Mouse (Mus musculus) hindbrain, embryonic 13.5 days (tissue): ENCODE results near the gene Sel1l3. TPM values are rescaled to one million over a fixed set of nuclear protein-coding genes. Genes with fewer than 3 reads are reported as not detected.

Experiments
- ATAC-seq: fragments of 200-750 bp; cut with Nextera tagmentation; 2 replicates; pipeline ENCODE4 v1.8.0; 2017; ENCODE audit warnings: moderate TSS enrichment; ENCODE audit not compliant: low FRiP score
- H3K27ac ChIP-seq: fragments of 300-500 bp; sonication (generic); 2 replicates; pipeline ENCODE4 v1.5.1; 2015; ENCODE audit warnings: inconsistent platforms, mild to moderate bottlenecking, moderate library complexity
- H3K27me3 ChIP-seq: fragments of 300-500 bp; sonication (generic); 2 replicates; pipeline ENCODE4 v1.6.1; 2015; ENCODE audit warnings: mild to moderate bottlenecking, inconsistent platforms
- H3K36me3 ChIP-seq: fragments of 300-500 bp; sonication (generic); 2 replicates; pipeline ENCODE4 v1.6.1; 2015; ENCODE audit warnings: mild to moderate bottlenecking, inconsistent platforms
- H3K4me1 ChIP-seq: fragments of 300-500 bp; sonication (generic); replicated peaks from 2 replicates; pipeline ENCODE4 v1.6.1; 2015; ENCODE audit warnings: inconsistent platforms
- H3K4me2 ChIP-seq: fragments of 300-500 bp; sonication (generic); 2 replicates; pipeline ENCODE4 v1.6.1; 2015; ENCODE audit warnings: inconsistent platforms, mild to moderate bottlenecking, moderate library complexity
- H3K4me3 ChIP-seq: fragments of 300-500 bp; sonication (generic); 2 replicates; pipeline ENCODE4 v1.5.1; 2015; ENCODE audit warnings: mild to moderate bottlenecking, inconsistent platforms
- H3K9ac ChIP-seq: fragments of 300-500 bp; sonication (generic); 2 replicates; pipeline ENCODE4 v1.6.1; 2015; ENCODE audit warnings: mild to moderate bottlenecking, inconsistent platforms
- H3K9me3 ChIP-seq: fragments of 300-500 bp; sonication (generic); 2 replicates; pipeline ENCODE4 v1.6.1; 2016; ENCODE audit warnings: inconsistent platforms
- WGBS: fragments of 180-500 bp; shearing (Covaris S2); methylation state at CpG from one replicate; pipeline ENCODE4 v1.1.7; 2015; 5-methylcytosine and 5-hydroxymethylcytosine counted together
- polyA plus RNA-seq: library from polyadenylated mRNA; unstranded; fragments of >200 nt; fragmentation: Nextera tagmentation; extraction: Ambion mirVana; gene quantifications from 2 replicates; pipeline ENCODE4 v1.2.1, GENCODE M21; 2015

Sel1l3 gene
- polyA plus RNA-seq, 1 experiment from 2014 or later: 5.2 TPM

DNA sequence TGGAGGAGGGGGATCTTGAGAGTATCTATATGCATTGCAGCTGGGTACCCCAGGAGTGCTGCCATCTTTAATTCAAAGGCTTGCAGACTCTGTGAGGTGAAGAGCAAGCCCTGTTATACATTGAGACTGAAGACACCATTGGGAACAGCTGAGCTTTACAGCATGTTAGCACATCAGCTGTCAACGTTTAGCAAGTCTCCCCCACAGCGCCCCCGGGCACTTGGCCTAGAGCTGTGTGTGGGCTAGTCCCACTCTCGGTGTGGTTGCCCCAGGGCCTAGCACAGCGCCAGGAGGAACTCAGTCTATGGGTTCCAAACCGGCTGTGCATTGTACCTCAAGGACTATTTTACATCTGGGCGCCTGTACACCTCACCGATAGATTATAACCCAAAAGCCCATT lies 51.3 kb downstream of the Sel1l3 start:
- Histone ChIP-seq H3K27ac (no peak overlapping the region), H3K9me3 (no peaks in the 10 kb centered on the region), H3K4me3 (no peak overlapping the region), H3K4me2 (no peak overlapping the region), H3K9ac (no peak overlapping the region), H3K36me3 (peaks cover 10% of the 10 kb centered on the region; the same call in 1 of the 2 replicates), H3K27me3 (no peaks in the 10 kb centered on the region), H3K4me1 (no peaks in the 10 kb centered on the region)
- 89% methylated on average over 8 of the region's 8 CpGs for WGBS
- ATAC-seq: no peak

DNA sequence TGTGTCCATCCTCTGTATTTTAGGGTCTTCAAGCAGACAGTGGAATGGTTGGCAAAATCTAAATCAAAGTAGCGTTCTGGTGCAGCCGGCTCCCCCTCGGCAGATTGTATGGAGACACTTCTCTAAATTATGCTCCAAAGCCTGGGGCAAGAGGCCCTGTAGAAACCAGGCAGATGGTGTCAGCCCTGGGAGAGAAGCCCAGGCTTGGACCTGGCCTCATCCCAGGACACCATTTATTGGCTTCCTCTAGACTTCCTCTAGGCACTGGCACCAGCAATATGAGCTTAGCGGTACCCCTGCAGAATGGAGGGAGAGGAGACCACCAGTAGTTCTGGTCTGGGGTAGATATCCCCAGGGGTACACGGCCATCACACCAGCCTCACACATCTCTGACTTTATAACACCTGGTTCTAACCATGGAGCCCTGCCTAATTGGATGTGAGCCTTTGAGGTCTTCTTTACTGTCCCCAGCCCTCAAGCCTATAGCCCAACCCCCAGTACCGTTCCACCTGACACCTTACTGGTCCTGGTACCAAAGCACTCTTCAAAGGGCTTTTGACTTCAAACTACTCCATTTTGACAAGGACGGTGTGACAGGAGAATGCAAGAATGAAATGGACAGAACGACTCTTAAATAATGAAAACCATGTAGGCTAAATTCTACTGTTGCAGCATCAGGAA lies 52.1 kb downstream of the Sel1l3 start:
- no peak overlapping the region for H3K4me2 ChIP-seq
- ATAC-seq: no peak
- H3K9ac ChIP-seq: no peak overlapping the region
- 87% methylated on average over 8 of the region's 8 CpGs for WGBS
- no peaks in the 10 kb centered on the region for H3K4me1 ChIP-seq
- H3K9me3 ChIP-seq: no peaks in the 10 kb centered on the region
- no peak overlapping the region for H3K4me3 ChIP-seq
- no peaks in the 10 kb centered on the region for H3K27me3 ChIP-seq
- no peak overlapping the region for H3K27ac ChIP-seq
- H3K36me3 ChIP-seq: peaks cover 8% of the 10 kb centered on the region; the same call in 1 of the 2 replicates

DNA sequence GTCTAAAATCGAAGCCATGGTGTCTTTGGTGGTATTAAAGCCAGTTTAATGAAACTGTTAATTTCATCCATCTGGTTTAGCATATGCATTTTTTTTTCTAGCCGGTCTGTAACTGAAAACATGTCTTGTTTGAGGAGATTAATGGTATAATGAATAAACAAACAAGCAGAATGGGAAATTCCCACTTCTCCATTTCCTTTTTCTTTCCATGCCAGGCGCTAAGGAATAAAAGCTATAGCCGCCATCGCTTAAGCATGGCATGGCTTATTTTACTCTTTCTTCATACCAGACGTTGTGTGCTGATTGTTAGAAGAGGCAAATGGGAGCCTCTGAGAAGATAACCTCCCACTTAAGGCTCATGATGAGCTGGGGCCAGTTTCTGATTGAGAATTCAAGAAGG lies 53.5 kb downstream of the Sel1l3 start:
- H3K4me2 ChIP-seq: no peak overlapping the region
- H3K36me3 ChIP-seq: peaks cover 5% of the 10 kb centered on the region; the same call in 1 of the 2 replicates
- no peak for ATAC-seq
- no peaks in the 10 kb centered on the region for H3K27me3 ChIP-seq
- no peaks in the 10 kb centered on the region for H3K4me1 ChIP-seq
- no peaks in the 10 kb centered on the region for H3K9me3 ChIP-seq
- no peak overlapping the region for H3K9ac ChIP-seq
- no peak overlapping the region for H3K4me3 ChIP-seq
- H3K27ac ChIP-seq: no peak overlapping the region
- WGBS: 85% methylated on average over 6 of the region's 6 CpGs

DNA sequence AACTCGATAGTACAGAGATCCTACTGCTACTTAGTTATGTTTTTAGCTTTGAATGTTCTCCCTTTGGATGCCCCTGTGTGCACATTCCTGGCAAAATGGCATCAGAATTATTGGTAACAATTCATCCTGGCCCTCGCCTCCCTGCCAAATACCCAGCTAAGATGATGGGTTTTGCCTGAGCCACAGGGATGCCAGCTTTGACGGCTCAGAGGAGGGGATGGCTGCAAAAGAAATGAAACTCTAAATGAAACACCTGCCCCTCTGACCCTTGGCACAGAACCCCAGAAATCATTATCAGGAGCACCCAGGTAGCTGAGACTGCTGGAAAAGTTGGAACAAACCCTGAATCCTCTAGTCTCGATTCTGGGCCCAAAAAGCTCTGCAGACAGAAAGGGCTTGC lies 54.1 kb downstream of the Sel1l3 start:
- no peaks in the 10 kb centered on the region for H3K9me3 ChIP-seq
- H3K27ac ChIP-seq: no peak overlapping the region
- no peak overlapping the region for H3K4me2 ChIP-seq
- H3K4me3 ChIP-seq: no peak overlapping the region
- WGBS: 76% methylated on average over 4 of the region's 4 CpGs
- H3K9ac ChIP-seq: no peak overlapping the region
- H3K27me3 ChIP-seq: no peaks in the 10 kb centered on the region
- no peaks in the 10 kb centered on the region for H3K36me3 ChIP-seq
- ATAC-seq: no peak
- no peaks in the 10 kb centered on the region for H3K4me1 ChIP-seq

DNA sequence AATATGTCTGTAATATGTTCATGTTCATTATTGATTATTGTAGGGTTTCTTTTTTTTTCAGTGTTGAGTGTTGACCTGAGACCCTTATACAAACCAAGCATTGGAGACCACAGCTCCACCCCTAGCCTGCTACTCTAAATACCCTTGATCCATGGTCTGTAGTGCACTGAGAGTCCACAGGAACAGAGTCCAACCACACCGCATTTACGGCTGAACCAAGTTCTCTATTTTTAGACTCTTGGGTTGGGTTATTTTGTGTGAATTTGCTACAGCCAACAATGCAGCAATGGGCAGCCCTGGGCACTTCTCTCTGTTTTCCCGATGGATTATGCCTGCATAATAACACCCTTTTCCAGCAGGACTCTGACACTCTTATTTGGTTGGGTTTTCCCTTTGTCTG lies 54.6 kb downstream of the Sel1l3 start:
- no peak for ATAC-seq
- 88% methylated on average over 3 of the region's 3 CpGs for WGBS
- H3K9ac ChIP-seq: no peak overlapping the region

DNA sequence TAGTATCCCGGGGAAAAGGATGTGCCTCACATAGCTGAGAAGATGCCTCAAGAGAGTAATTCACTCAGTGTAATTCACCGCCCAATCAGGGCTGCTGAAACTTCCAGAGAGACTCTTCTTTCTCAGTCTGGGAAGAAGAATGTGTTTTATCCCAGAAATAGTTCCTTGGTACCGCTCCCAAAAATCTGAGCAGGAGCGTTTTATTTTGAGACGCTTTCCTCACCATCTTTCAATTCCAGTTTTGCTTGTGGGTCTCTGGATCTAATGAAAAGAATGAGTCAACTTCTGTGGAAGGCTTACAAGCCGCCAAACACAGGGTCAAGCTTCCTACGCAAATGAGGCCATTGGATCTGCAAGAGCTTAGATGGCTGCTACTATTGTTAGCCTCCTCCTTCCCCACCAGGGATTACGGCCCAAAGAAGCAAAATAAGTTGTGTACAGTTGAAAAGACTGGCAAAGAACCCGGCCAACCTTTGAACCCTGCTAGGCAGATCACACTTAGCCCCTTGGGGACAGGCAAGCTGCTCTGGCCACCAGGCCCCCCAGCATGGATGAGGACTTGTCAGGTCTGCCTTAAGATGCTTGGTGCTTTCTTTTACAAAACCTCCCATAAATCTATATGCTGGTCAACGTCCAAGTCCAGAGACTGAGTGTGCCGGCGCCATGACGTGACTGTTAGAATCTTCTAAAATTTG lies 57.6 kb downstream of the Sel1l3 start:
- H3K36me3 ChIP-seq: no peaks in the 10 kb centered on the region
- no peak for ATAC-seq
- no peaks in the 10 kb centered on the region for H3K4me1 ChIP-seq
- no peak overlapping the region for H3K4me3 ChIP-seq
- WGBS: 76% methylated on average over 13 of the region's 13 CpGs
- H3K9me3 ChIP-seq: no peaks in the 10 kb centered on the region
- H3K27ac ChIP-seq: no peak overlapping the region
- H3K9ac ChIP-seq: no peak overlapping the region
- H3K4me2 ChIP-seq: no peak overlapping the region
- no peaks in the 10 kb centered on the region for H3K27me3 ChIP-seq

More for the DNA sequence above, 54.6 kb downstream of the Sel1l3 start:
- no peak overlapping the region for H3K4me2 ChIP-seq
- no peaks in the 10 kb centered on the region for H3K4me1 ChIP-seq
- no peak overlapping the region for H3K27ac ChIP-seq
- no peaks in the 10 kb centered on the region for H3K36me3 ChIP-seq
- H3K27me3 ChIP-seq: no peaks in the 10 kb centered on the region
- no peak overlapping the region for H3K4me3 ChIP-seq
- no peaks in the 10 kb centered on the region for H3K9me3 ChIP-seq

DNA sequence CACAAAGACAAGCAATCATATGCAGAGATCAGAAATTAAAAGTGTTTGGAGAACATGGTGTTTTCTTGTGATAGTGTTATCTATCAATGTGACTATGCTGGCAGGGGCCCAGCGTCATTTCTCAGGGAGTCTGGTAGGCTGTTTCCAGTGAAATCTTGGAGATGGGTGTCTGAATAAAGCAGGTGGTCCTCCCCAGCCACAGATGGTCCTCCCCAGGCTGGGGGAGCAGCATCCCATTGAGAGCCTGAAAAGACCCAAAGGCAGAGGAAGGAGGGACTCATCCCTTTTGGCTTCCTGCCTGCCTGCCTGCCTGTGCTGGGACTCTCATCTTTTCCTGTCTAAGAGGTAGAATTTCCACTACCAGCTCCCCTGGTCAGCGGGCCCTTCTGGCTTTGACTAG lies 59.2 kb downstream of the Sel1l3 start:
- H3K4me3 ChIP-seq: no peak overlapping the region
- H3K9me3 ChIP-seq: no peaks in the 10 kb centered on the region
- H3K9ac ChIP-seq: no peak overlapping the region
- H3K27me3 ChIP-seq: no peaks in the 10 kb centered on the region
- H3K4me2 ChIP-seq: no peak overlapping the region
- H3K4me1 ChIP-seq: no peaks in the 10 kb centered on the region
- H3K27ac ChIP-seq: no peak overlapping the region
- WGBS: 91% methylated on average over 2 of the region's 2 CpGs
- no peaks in the 10 kb centered on the region for H3K36me3 ChIP-seq
- no peak for ATAC-seq

DNA sequence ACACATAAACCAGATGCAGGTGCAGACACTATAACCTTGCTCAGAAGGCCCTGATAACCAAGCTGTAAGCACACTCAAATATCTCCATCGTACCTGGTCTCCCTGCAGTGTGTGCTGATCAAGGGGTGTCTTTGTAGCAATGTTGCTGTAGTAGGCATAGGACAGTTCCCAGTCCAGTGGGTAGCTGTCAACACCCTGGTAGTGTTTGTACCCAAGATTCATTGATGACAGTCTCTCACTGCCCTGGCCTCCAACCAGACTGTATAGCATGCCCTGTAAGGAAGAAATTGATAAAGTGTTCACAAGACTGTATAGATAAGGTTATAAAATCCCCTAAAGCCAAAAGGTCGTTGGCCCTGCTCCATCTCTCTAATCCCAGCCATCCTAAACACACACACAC lies 59.6 kb downstream of the Sel1l3 start:
- Histone ChIP-seq H3K4me3 (no peak overlapping the region), H3K4me2 (no peak overlapping the region), H3K9ac (no peak overlapping the region), H3K27ac (no peak overlapping the region), H3K27me3 (no peaks in the 10 kb centered on the region), H3K9me3 (no peaks in the 10 kb centered on the region), H3K36me3 (no peaks in the 10 kb centered on the region), H3K4me1 (no peaks in the 10 kb centered on the region; the same call in 1 of the 2 replicates)
- ATAC-seq: no peak
- WGBS: 80% methylated on average over 2 of the region's 2 CpGs

DNA sequence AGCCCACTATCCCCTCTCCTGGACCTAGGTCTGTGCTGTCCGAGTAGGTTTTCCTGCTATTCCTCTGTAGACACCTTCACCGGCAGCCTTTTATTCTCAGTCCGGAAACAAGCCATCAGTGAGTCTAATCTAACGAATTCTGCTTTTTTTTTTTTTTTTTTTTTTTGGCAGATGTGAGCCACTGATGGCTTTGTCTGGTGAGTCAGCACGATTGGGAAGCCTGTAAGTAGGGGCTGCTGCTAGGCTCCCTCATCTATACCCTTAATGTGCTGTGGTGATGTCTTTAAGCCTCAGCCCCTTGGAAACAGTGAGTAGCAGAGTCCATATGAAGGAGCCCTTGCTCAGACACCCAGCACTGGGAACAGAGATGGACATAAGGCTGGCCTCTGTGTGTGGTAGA lies 60.6 kb downstream of the Sel1l3 start:
- 73% methylated on average over 5 of the region's 5 CpGs for WGBS
- Histone ChIP-seq H3K27ac (no peak overlapping the region), H3K9ac (no peak overlapping the region), H3K4me1 (no peaks in the 10 kb centered on the region; the same call in 1 of the 2 replicates), H3K27me3 (no peaks in the 10 kb centered on the region), H3K4me2 (no peak overlapping the region), H3K36me3 (no peaks in the 10 kb centered on the region), H3K9me3 (no peaks in the 10 kb centered on the region), H3K4me3 (no peak overlapping the region)
- no peak for ATAC-seq

DNA sequence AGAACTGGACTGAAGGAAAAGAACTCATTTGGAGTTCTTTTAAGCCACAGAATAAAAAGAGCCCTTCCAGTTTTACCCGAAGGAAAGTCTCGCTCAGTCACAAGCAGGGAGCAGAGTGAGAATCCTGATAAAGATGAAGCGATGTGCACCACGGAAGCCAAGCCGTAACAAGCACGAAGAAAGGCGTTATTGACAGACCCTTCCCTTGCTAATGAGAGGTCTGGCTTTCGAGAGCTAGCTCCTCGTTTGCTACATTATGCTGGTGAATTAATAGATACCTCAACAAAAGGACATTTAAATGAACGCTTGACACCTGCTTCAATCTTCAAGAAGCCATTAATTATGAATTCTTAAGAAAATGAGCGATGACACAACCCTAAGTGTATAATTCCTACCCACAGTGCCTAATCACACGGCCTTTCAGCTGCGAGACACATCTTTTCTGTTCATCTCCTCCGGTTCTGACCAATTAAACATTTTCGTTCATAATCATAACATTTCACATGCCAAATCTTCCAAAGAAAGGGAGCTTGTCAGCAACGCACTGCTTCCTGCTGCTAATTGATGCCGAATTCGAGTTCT lies 62.3 kb downstream of the Sel1l3 start:
- H3K36me3 ChIP-seq: no peaks in the 10 kb centered on the region
- H3K27me3 ChIP-seq: no peaks in the 10 kb centered on the region
- ATAC-seq: no peak
- no peaks in the 10 kb centered on the region for H3K9me3 ChIP-seq
- no peak overlapping the region for H3K4me3 ChIP-seq
- 59% methylated on average over 18 of the region's 18 CpGs for WGBS
- no peak overlapping the region for H3K27ac ChIP-seq
- peaks cover 5% of the 10 kb centered on the region for H3K4me1 ChIP-seq
- no peak overlapping the region for H3K9ac ChIP-seq
- no peak overlapping the region for H3K4me2 ChIP-seq

DNA sequence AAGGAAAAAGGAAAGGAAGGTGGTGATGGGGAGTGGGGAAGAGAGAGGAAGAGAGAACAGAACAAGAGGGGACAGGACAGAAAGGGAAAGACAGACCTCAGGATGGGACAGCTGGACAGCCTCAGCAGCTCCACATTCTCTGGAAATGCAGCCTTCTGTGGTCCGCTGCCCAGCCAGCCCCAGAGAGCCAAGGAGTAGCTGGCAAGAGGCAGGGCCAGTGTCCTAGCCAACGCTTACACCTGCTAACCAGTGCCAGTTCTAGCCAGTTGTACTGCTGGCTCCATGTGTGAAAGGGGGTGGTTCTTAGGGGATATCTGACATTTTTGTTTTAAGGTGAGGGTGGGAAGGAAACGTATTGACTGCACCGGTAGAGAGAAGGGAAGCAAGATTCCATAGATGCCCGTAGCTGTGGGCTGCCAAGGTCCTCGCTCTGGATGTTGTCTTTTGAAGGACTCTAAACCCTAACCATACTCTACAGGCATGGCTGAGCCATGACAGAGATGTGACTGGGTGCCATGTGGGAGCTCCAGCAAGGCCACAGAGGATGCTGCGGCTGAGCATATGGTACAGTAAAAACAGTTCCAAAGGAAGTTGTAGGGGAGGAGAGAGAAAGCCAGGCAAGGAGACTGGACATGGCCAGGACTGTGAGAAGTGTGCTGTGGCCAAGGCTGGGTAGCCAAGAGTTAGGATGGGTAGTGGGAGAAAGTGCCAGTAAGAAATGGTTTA lies 64.6 kb downstream of the Sel1l3 start:
- no peak for ATAC-seq
- 91% methylated on average over 7 of the region's 7 CpGs for WGBS
- H3K36me3 ChIP-seq: no peaks in the 10 kb centered on the region

DNA sequence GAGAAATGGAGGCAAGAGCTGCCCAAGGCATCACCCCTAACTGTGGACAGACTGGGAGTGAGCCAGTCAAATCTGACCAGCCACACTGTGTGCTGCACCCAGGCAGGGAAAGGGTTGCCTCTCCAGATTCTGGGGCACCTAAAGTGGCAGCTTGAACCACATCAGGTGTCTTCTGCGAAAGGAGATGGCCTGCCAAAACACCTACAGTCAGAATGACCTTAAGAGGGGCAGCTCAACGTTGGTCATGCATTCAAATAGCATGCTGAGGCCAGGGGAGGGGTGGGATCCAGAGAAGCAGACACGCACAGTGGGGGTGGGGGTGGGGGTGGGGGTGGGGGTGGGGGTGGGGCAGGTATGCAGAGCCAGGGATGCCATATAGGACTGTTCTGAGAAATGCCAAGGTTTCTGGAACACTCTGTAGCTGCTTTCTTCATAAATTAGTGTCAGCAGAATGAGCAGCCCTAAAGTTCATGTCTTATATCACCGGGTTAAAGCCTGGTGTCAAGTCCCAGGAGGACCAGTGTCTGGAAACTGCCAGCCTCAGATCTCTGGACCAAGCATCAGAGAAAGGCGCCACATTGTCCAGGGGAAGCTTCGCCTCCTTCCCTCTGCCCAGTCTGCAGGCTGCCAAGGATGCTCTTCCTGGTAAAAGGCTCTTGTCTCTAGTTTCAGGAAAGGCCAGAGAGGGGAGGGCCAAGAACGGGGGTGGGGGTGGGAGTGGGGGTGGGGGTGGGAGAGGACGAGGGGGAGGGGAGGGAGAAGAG lies 65.4 kb downstream of the Sel1l3 start:
- Histone ChIP-seq H3K4me3 (no peak overlapping the region), H3K9me3 (no peaks in the 10 kb centered on the region), H3K27ac (no peak overlapping the region), H3K9ac (no peak overlapping the region), H3K4me2 (no peak overlapping the region), H3K27me3 (no peaks in the 10 kb centered on the region), H3K36me3 (no peaks in the 10 kb centered on the region), H3K4me1 (peaks cover 19% of the 10 kb centered on the region)
- WGBS: 60% methylated on average over 8 of the region's 8 CpGs
- ATAC-seq: no peak

More for the DNA sequence above, 64.6 kb downstream of the Sel1l3 start:
- Histone ChIP-seq H3K9ac (no peak overlapping the region), H3K27ac (no peak overlapping the region), H3K4me3 (no peak overlapping the region), H3K4me2 (no peak overlapping the region), H3K4me1 (peaks cover 19% of the 10 kb centered on the region), H3K9me3 (no peaks in the 10 kb centered on the region), H3K27me3 (no peaks in the 10 kb centered on the region)
